Mouse (Mus musculus) midbrain, embryonic 14.5 days (tissue): ENCODE results near the gene Gemin7. TPM values are rescaled to one million over a fixed set of nuclear protein-coding genes. Genes with fewer than 3 reads are reported as not detected.

Source experiments
- ATAC-seq: fragments of 200-750 bp; cut with Nextera tagmentation; 2 replicates; pipeline ENCODE4 v1.8.0; 2017; ENCODE audit warnings: moderate number of reproducible peaks, moderate library complexity; ENCODE audit not compliant: low FRiP score, low TSS enrichment
- DNase-seq: peaks from one replicate; pipeline ENCODE4 v3.0.0-alpha.2; 2015
- H3K27ac ChIP-seq: fragments of 300-500 bp; sonication (generic); replicated peaks from 2 replicates; pipeline ENCODE4 v1.5.1; 2014; ENCODE audit warnings: mild to moderate bottlenecking, low read depth, low read length, moderate library complexity
- H3K27me3 ChIP-seq: fragments of 300-500 bp; sonication (generic); 2 replicates; pipeline ENCODE4 v1.6.1; 2014; ENCODE audit warnings: low read length, control low read depth, mixed read lengths; ENCODE audit not compliant: control insufficient read depth, insufficient read depth
- H3K36me3 ChIP-seq: fragments of 300-500 bp; sonication (generic); 2 replicates; pipeline ENCODE4 v1.6.1; 2014; ENCODE audit warnings: low read length, control low read depth; ENCODE audit not compliant: control insufficient read depth, insufficient read depth
- H3K4me1 ChIP-seq: fragments of 300-500 bp; sonication (generic); 2 replicates; pipeline ENCODE4 v1.6.1; 2014; ENCODE audit warnings: mild to moderate bottlenecking, antibody characterized with exemption, low read length, control low read depth; ENCODE audit not compliant: control insufficient read depth, insufficient read depth
- H3K4me2 ChIP-seq: fragments of 300-500 bp; sonication (generic); 2 replicates; pipeline ENCODE4 v1.6.1; 2014; ENCODE audit warnings: mild to moderate bottlenecking, low read length, moderate library complexity
- H3K4me3 ChIP-seq: fragments of 300-500 bp; sonication (generic); replicated peaks from 2 replicates; pipeline ENCODE4 v1.5.1; 2014; ENCODE audit warnings: low read depth, low read length
- H3K9ac ChIP-seq: fragments of 300-500 bp; sonication (generic); replicated peaks from 2 replicates; pipeline ENCODE4 v1.6.1; 2014; ENCODE audit warnings: mild to moderate bottlenecking, low read length, moderate library complexity
- H3K9me3 ChIP-seq: fragments of 300-500 bp; sonication (generic); 2 replicates; pipeline ENCODE4 v1.6.1; 2016; ENCODE audit warnings: low read length, control low read depth, mixed read lengths; ENCODE audit not compliant: control insufficient read depth
- WGBS: fragments of 180-500 bp; shearing (Covaris S2); extraction: QIAGEN DNeasy Blood & Tissue Kit; methylation state at CpG from one replicate; pipeline ENCODE4 v1.1.7; 2014; 5-methylcytosine and 5-hydroxymethylcytosine counted together
- polyA plus RNA-seq: library from polyadenylated mRNA; unstranded; fragments of >200 nt; fragmentation: Nextera tagmentation; extraction: Ambion mirVana; gene quantifications from 2 replicates; pipeline ENCODE4 v1.2.1, GENCODE M21; 2014

Gene Gemin7
- polyA plus RNA-seq, 1 experiment from 2014 or later: 140 TPM

- H3K9ac ChIP-seq: no peak overlapping the region
- peaks cover 17% of the 10 kb centered on the region for H3K4me1 ChIP-seq
- no peak overlapping the region for H3K4me2 ChIP-seq
- H3K9me3 ChIP-seq: no peaks in the 10 kb centered on the region
- H3K27me3 ChIP-seq: no peaks in the 10 kb centered on the region
- no peak overlapping the region for H3K4me3 ChIP-seq
- DNase-seq: no peak
- WGBS: 95% methylated on average over 8 of the region's 8 CpGs
- H3K36me3 ChIP-seq: peaks cover 38% of the 10 kb centered on the region
- ATAC-seq: no peak
- no peak overlapping the region for H3K27ac ChIP-seq
Observed at GRCm38 (mm10) chr7:19567426-19567825, 10.0 kb downstream of the Gemin7 start.

GRCm38 (mm10) chr7:19565803-19566202, 11.6 kb downstream of the Gemin7 start:
- H3K27ac ChIP-seq: no peak overlapping the region
- H3K4me3 ChIP-seq: no peak overlapping the region
- 95% methylated on average over 2 of the region's 2 CpGs for WGBS
- peaks cover 38% of the 10 kb centered on the region for H3K36me3 ChIP-seq
- peaks cover 17% of the 10 kb centered on the region; the same call in 1 of the 2 replicates for H3K4me1 ChIP-seq
- no peaks in the 10 kb centered on the region for H3K9me3 ChIP-seq
- DNase-seq (no peak), ATAC-seq (no peak)
- H3K4me2 ChIP-seq: no peak overlapping the region
- no peaks in the 10 kb centered on the region for H3K27me3 ChIP-seq
- H3K9ac ChIP-seq: no peak overlapping the region

- no peaks in the 10 kb centered on the region for H3K27me3 ChIP-seq
- DNase-seq (no peak), ATAC-seq (no peak)
- H3K9me3 ChIP-seq: no peaks in the 10 kb centered on the region
- no peak overlapping the region for H3K4me3 ChIP-seq
- no peak overlapping the region for H3K4me2 ChIP-seq
- 94% methylated on average over 4 of the region's 4 CpGs for WGBS
- no peak overlapping the region for H3K9ac ChIP-seq
- peaks cover 30% of the 10 kb centered on the region for H3K4me1 ChIP-seq
- H3K27ac ChIP-seq: no peak overlapping the region
- H3K36me3 ChIP-seq: peaks cover 29% of the 10 kb centered on the region
Observed at GRCm38 (mm10) chr7:19564455-19564854, 12.9 kb downstream of the Gemin7 start.

- Histone ChIP-seq H3K36me3 (peaks cover 24% of the 10 kb centered on the region), H3K4me2 (0 out of 2 replicates have a peak overlapping the region, but pooled peaks have one; percentile 96), H3K27me3 (no peaks in the 10 kb centered on the region), H3K9ac (no peak overlapping the region), H3K4me3 (no peak overlapping the region), H3K4me1 (peaks cover 36% of the 10 kb centered on the region), H3K27ac (no peak overlapping the region), H3K9me3 (no peaks in the 10 kb centered on the region)
- DNase-seq (no peak), ATAC-seq (no peak)
- 87% methylated on average over 3 of the region's 3 CpGs for WGBS
Observed at GRCm38 (mm10) chr7:19563884-19564283, 13.5 kb downstream of the Gemin7 start.

DNA sequence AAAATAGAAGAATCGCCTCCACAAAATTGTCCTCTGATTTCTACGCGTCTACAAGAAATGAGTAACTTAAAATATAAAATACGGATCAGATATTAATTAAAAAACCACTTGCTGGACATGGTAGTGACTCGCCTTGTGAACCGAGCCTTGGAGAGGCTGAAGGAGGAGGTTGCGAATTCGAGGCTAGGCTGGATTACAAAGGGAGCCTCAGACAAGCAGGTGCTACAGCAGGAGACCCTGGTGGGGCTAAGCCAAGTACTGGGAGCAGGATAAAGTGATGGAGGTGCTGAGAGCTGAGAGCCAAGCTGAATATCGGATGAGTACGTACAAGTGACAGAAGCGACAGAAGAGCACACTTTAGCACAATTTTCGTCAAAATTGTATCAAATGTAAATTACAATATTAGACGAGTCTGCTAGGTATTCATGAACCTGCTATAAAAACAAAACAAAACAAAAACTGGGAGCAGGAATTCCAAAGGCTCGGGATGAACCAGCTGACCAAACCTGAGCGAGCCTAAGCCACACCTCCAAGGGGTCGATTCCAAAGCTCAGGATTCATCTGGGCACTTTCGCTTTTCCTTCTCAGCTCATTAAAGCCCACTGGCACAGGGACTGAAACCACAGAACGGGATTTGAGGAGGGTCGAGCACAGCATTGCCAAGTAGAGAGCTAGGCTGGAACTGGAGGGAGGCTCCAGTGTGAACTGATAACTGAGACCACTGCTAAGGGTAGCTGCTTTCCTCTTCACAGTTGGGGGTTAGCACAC, 14.6 kb downstream of the Gemin7 start, which contains the start of gene Ppp1r37:
TSS of gene Ppp1r37 (minus strand) at position 434 of the 768 bp plus-strand sequence.
- Histone ChIP-seq H3K36me3 (peaks cover 24% of the 10 kb centered on the region), H3K27me3 (no peaks in the 10 kb centered on the region), H3K9me3 (no peaks in the 10 kb centered on the region), H3K27ac (peak within 1 kb of the TSS; percentile 94), H3K4me3 (peak within 1 kb of the TSS; percentile 97), H3K4me2 (peak within 1 kb of the TSS; percentile 96), H3K9ac (peak within 1 kb of the TSS; percentile 94), H3K4me1 (peaks cover 42% of the 10 kb centered on the region)
- ATAC-seq: peak; percentile 38; the same call in 1 of the 2 replicates
- 2% methylated on average over 19 of the region's 19 CpGs for WGBS
- peak; percentile 73 for DNase-seq

- H3K9me3 ChIP-seq: no peaks in the 10 kb centered on the region
- no peaks in the 10 kb centered on the region for H3K27me3 ChIP-seq
- DNase-seq (peak; percentile 99), ATAC-seq (peak; percentile 93)
- H3K4me2 ChIP-seq: peak overlapping the region; percentile 96
- peak overlapping the region; percentile 94 for H3K9ac ChIP-seq
- H3K4me1 ChIP-seq: peaks cover 42% of the 10 kb centered on the region
- H3K36me3 ChIP-seq: peaks cover 30% of the 10 kb centered on the region
- peak overlapping the region; percentile 94 for H3K27ac ChIP-seq
- peak overlapping the region; percentile 97 for H3K4me3 ChIP-seq
- WGBS: under 1% methylated on average over 98 of the region's 102 CpGs
Observed at GRCm38 (mm10) chr7:19561765-19562642, 15.4 kb downstream of the Gemin7 start.

DNA sequence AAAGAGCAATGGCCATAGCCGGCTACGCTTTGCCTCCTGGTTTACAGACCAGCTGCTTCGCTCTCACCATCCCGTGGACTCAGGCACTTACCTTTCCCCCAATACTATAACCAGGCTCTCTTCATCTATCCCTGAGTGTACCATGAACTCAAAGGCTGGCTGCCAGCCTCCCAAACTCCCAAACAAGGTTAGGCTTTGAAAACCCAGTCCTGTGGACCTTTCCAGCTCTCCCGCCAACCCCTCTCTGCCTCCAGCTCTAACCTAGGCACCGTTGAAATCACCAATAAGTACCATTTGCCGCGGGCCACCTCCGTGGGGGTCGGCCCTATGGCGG, 16.0 kb downstream of the Gemin7 start:
- no peak for DNase-seq
- under 1% methylated on average over 11 of the region's 11 CpGs for WGBS
- peaks cover 42% of the 10 kb centered on the region for H3K4me1 ChIP-seq
- peak overlapping the region; percentile 96 for H3K4me2 ChIP-seq
- peaks cover 33% of the 10 kb centered on the region for H3K36me3 ChIP-seq
- H3K9me3 ChIP-seq: no peaks in the 10 kb centered on the region
- H3K4me3 ChIP-seq: peak overlapping the region; percentile 97
- ATAC-seq: no peak
- H3K9ac ChIP-seq: peak overlapping the region; percentile 94
- no peaks in the 10 kb centered on the region for H3K27me3 ChIP-seq
- peak overlapping the region; percentile 94 for H3K27ac ChIP-seq

DNA sequence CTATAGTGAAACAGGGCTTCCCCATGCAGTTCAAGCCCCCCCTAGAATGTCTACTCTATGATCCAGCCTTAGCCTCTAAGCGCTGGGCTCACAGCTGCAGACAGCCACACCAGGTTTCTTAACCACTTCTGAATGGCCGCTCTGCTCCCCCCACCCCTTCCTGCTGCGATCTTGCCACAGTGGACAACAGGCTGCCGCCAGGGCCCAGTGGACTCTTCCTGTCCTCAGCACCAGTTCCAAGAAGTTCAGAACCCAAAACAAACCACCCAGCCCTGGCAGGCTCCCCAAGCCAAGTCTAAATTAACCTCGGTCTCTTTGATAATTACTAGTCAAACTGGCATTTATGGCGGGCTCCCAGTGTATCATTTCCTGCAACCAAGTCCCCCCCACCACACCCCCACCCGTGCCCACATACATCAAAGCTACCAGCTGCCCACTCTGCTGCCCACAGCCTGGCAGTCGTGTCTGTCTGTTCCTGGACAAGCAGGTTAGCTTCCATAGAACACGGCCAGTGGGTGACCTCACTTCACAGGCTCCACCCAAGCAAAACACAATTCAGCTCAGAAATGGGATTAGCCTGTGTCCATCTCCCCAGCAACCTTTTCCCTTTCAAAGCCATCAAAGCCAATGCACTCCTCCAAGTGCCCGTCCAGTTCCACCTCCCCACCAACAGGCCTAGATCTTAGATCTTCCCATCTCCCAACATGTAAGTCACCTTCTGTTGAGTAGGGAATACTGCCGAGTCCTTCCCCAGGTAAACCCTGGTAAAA, 16.7 kb downstream of the Gemin7 start:
- no peak for DNase-seq
- Histone ChIP-seq H3K9me3 (no peaks in the 10 kb centered on the region), H3K36me3 (peaks cover 34% of the 10 kb centered on the region), H3K27ac (no peak overlapping the region), H3K4me2 (peak overlapping the region; percentile 96), H3K9ac (peak overlapping the region; percentile 94), H3K4me3 (peak overlapping the region; percentile 97), H3K27me3 (no peaks in the 10 kb centered on the region), H3K4me1 (peaks cover 42% of the 10 kb centered on the region)
- ATAC-seq: no peak
- WGBS: 18% methylated on average over 11 of the region's 11 CpGs
